Mouse (Mus musculus) adrenal gland, adult 18-20 months (tissue): ENCODE data around the gene Abhd2. TPM values are rescaled to one million over a fixed set of nuclear protein-coding genes. Genes with fewer than 3 reads are reported as not detected.
A peak's percentile ranks its signal among the peaks of the same experiment; 100 is the strongest.
"Not testable (repeated sequence)": the region's sequence is repeated elsewhere in the genome, so short reads cannot be mapped to it uniquely, and the experiment has no call there.

Experiments used
- DNase-seq, 2 experiments: peaks; one replicate each; pipeline ENCODE4 v3.0.0; 2021 to 2022; ENCODE audit warnings: low spot score in 2 of 2
- total RNA-seq, 2 experiments: library from RNA; stranded (reverse); gene quantifications; 1 replicate in 1 of 2; 2 replicates in 1 of 2; pipeline ENCODE4 v1.2.3; 2021

The Abhd2 gene
- total RNA-seq, 2 experiments from 2014 or later, result 1,132 to 1,460 TPM

GRCm38 (mm10) chr7:79262478-79262877 is 10.5 kb upstream of the Abhd2 start:
- DNase-seq, result no peak

DNA sequence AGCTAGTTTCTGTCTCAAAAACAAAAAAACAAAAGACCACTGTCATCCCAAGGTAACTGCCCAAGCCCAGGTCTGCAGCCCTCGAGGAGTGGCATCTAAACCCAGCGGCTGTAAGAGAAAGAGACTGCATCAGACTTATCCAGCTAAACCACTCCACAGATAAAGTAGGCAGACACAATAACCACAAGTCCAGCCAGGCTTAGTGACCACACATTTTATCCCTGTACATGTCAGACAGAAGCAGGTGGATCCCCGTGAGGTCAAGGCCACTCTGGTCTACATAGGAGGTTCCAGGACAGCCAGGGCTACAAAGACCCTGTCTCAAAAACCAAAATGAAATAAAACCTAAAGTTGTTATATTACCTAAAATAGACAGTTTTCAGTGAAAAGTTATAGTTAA is 9.2 kb upstream of the Abhd2 start:
- DNase-seq, result no peak

- DNase-seq, result no peak
Measured at GRCm38 (mm10) chr7:79266228-79266627, 6.8 kb upstream of the Abhd2 start.

GRCm38 (mm10) chr7:79267690-79268388 is 5.2 kb upstream of the Abhd2 start:
- no peak for DNase-seq

- DNase-seq, result no peak
Measured at GRCm38 (mm10) chr7:79268897-79269296, 4.1 kb upstream of the Abhd2 start.

DNA sequence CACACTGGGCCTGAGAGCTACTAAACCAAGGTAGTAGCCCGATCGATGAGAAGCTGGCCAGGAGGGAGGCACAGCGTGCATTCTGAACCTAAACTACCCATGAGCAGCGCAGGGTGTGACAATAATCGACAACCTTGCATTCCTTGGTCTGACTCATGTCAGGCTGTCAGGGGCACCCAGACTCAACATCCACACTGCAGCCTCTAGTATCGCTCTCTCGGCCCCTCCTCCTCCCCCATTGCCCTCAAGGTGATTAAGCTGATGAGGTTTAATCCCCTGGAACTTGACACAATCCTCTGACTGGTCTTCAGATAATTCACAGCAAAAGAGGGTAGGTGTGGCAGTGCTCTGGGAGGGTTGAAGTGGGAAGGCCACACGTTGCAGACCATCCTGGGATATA is 3.6 kb upstream of the Abhd2 start:
- DNase-seq, result no peak

- DNase-seq, result peak in 1 of 2 experiments; percentile 42
Measured at GRCm38 (mm10) chr7:79269866-79270265, 3.1 kb upstream of the Abhd2 start.

DNA sequence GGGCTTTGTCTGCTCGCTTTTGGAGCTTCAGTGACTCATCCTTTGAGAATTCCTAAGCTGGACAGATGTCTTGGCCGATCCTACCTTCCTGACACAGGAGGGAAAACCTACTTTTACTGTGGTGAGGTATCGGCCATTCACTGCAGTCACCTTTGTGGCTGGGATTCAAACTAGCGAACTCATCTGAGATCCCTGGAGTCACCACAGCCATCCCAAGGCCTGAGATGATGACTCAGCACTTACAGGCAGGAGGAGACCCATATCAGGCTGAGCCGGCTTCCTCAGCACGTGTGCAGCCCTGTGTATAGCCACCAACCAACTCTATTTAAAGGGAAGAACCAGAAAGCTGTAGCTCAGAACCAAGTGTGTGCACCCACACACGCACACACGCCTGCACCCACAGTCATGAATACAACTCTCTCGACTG is 2.0 kb upstream of the Abhd2 start:
- DNase-seq, result peak; percentile 36 to 46

GRCm38 (mm10) chr7:79271861-79272788 is 874 bp upstream of the Abhd2 start:
- DNase-seq, result peak in 1 of 2 experiments; percentile 21

- DNase-seq, result peak; percentile 46 to 59
Measured at GRCm38 (mm10) chr7:79273738-79274472, 906 bp downstream of the Abhd2 start.

DNA sequence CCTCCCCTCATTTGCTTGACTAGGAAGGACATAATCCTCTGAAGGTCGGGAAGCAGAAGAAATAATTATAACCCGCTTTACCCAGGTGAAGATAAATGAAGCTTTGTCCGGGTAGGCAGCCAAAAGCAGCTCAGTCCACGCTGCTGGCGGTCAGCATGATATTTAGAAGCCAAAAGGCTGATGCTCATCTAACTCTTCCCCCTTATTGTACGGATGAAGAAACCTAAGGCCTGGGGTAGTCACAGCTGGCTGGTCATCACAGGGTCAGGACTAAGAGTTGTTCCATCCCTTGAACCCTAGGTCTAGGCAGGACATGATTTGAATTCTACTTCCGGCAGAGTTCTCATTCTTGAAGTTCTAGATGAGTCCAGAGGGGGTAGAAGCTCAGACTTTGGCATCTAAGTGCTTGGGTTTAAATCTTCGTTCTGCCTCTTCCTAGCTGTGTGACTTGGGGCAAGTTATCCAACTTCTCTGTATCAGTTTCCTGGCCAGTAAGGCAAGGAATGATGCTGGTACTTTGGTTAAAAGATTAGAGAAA is 1.5 kb downstream of the Abhd2 start:
- peak in 1 of 2 experiments; percentile 23 for DNase-seq

GRCm38 (mm10) chr7:79275345-79275744 is 2.3 kb downstream of the Abhd2 start:
- DNase-seq, result peak in 1 of 2 experiments; percentile 23

DNA sequence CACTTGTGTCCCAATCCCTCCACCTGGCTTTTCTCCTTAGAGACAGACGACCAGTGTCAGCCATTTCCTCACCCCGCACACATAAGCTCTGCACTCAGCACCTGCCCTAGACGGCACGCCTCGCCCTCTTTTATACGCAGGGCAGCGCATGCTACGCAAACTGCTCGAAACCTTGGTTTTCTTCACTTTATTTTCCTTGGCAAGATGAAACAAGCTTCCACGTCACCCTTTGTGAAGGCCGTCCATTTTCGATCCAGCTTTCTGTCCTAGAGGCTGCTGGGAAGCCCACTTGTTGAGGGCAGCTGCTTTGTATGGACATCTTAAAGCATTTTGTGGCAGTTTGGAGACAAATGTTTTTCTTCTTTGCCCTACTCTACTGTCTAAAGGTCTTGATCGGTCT is 5.4 kb downstream of the Abhd2 start:
- peak in 1 of 2 experiments; percentile 29 for DNase-seq

GRCm38 (mm10) chr7:79279376-79280029 is 6.5 kb downstream of the Abhd2 start:
- DNase-seq, result peak in 1 of 2 experiments; percentile 31

GRCm38 (mm10) chr7:79282883-79283670 is 10.1 kb downstream of the Abhd2 start:
- no peak for DNase-seq

- DNase-seq, result not testable (repeated sequence)
Measured at GRCm38 (mm10) chr7:79283671-79283941, 10.6 kb downstream of the Abhd2 start.

DNA sequence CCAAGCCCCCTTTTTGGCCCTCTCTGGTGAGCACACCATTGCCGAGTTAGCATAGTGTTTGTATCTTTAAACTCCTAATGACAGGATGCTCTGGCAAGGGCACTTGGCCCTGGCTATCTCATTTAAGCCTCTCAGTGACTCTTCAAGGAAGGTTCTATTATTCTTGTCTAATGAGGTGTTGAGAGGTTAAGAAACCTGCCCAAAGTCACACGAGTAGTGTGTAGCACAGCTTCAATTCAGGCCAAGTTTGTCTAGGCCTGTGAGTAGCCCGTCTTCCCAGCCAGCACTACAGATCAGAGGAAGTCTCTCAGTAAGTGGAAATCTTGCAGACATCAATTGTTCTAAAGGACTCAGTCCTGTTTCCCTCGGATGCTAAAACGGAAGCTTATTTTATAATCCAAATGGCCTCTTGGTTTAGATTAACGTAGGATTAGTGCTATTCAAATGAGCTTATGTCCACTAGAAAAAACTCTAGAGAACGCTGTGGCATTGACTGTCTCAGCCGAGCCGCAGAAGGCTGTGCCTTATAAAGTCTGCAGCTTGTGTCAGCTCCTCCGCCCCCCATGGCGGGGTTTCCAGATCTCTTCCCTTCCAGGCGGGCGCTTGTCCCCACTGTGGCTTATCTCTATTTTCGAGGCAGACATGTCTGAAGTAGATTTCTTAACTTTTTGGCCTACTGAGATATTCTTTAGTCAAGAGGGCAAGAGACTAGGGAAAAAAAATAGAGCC is 11.3 kb downstream of the Abhd2 start:
- DNase-seq, result no peak

GRCm38 (mm10) chr7:79284889-79285280 is 11.9 kb downstream of the Abhd2 start:
- DNase-seq, result no peak

GRCm38 (mm10) chr7:79285408-79285807 is 12.4 kb downstream of the Abhd2 start:
- no peak for DNase-seq
